Mouse (Mus musculus): ENCODE data around the gene Taar3. TPM values are rescaled to one million over a fixed set of nuclear protein-coding genes. Genes with fewer than 3 reads are reported as not detected.

Gene Taar3
- polyA plus RNA-seq, 1 experiment from 2014 or later = not detected

Other genes starting within 250 kb of the Taar3 start
- gene Rps12, start 162.3 kb upstream of the Taar3 start, polyA plus RNA-seq (2015; fragmentation: Nextera tagmentation; extraction: Ambion mirVana) = 171 and 214 TPM in 2 replicates
- 14.2 and 16.0 TPM in 2 replicates for gene Slc18b1, start 152.6 kb upstream of the Taar3 start, polyA plus RNA-seq (2015; fragmentation: Nextera tagmentation; extraction: Ambion mirVana)
- 0.15 TPM in 1 of 2 replicates, not detected in the other for gene Vnn3, start 98.1 kb upstream of the Taar3 start, polyA plus RNA-seq (2015; fragmentation: Nextera tagmentation; extraction: Ambion mirVana)
- gene Vnn1, start 54.9 kb upstream of the Taar3 start, polyA plus RNA-seq (2015; fragmentation: Nextera tagmentation; extraction: Ambion mirVana) = 0.60 and 0.97 TPM in 2 replicates
- gene Taar1, start 29.2 kb upstream of the Taar3 start, polyA plus RNA-seq (2015; fragmentation: Nextera tagmentation; extraction: Ambion mirVana) = not detected in 2 replicates
- not detected in 2 replicates for gene Taar2, start 11.0 kb upstream of the Taar3 start, polyA plus RNA-seq (2015; fragmentation: Nextera tagmentation; extraction: Ambion mirVana)
- not detected in 2 replicates for gene Taar4, start 10.9 kb downstream of the Taar3 start, polyA plus RNA-seq (2015; fragmentation: Nextera tagmentation; extraction: Ambion mirVana)
- gene Taar5, start 21.1 kb downstream of the Taar3 start, polyA plus RNA-seq (2015; fragmentation: Nextera tagmentation; extraction: Ambion mirVana) = not detected in 2 replicates
- not detected in 2 replicates for gene Taar6, start 36.1 kb downstream of the Taar3 start, polyA plus RNA-seq (2015; fragmentation: Nextera tagmentation; extraction: Ambion mirVana)
- not detected in 2 replicates for gene Taar7a, start 43.9 kb downstream of the Taar3 start, polyA plus RNA-seq (2015; fragmentation: Nextera tagmentation; extraction: Ambion mirVana)
- gene Taar7b, start 50.4 kb downstream of the Taar3 start, polyA plus RNA-seq (2015; fragmentation: Nextera tagmentation; extraction: Ambion mirVana) = not detected in 2 replicates
- not detected in 2 replicates for gene Taar7d, start 77.7 kb downstream of the Taar3 start, polyA plus RNA-seq (2015; fragmentation: Nextera tagmentation; extraction: Ambion mirVana)
- gene Taar7e, start 88.1 kb downstream of the Taar3 start, polyA plus RNA-seq (2015; fragmentation: Nextera tagmentation; extraction: Ambion mirVana) = not detected in 2 replicates
- not detected in 2 replicates for gene Taar7f, start 100.0 kb downstream of the Taar3 start, polyA plus RNA-seq (2015; fragmentation: Nextera tagmentation; extraction: Ambion mirVana)
- gene Taar8a, start 126.9 kb downstream of the Taar3 start, polyA plus RNA-seq (2015; fragmentation: Nextera tagmentation; extraction: Ambion mirVana) = not detected in 2 replicates
- not detected in 2 replicates for gene Taar8b, start 142.7 kb downstream of the Taar3 start, polyA plus RNA-seq (2015; fragmentation: Nextera tagmentation; extraction: Ambion mirVana)
- not detected in 2 replicates for gene Taar8c, start 152.4 kb downstream of the Taar3 start, polyA plus RNA-seq (2015; fragmentation: Nextera tagmentation; extraction: Ambion mirVana)
- gene Taar9, start 160.0 kb downstream of the Taar3 start, polyA plus RNA-seq (2015; fragmentation: Nextera tagmentation; extraction: Ambion mirVana) = not detected in 2 replicates
- gene Stx7, start 199.7 kb downstream of the Taar3 start, polyA plus RNA-seq (2015; fragmentation: Nextera tagmentation; extraction: Ambion mirVana) = 68.7 and 70.4 TPM in 2 replicates

Data from limb, embryonic 15.5 days (tissue).